Mouse (Mus musculus) heart, adult 2 months (tissue): ENCODE measurements around the gene Nudt6.

Experiments used
- CTCF ChIP-seq: fragments of 200-600 bp; IDR thresholded peaks from 2 replicates; pipeline ENCODE4 v1.8.1; 2022; ENCODE audit warnings: antibody characterized with exemption, mild to moderate bottlenecking, moderate library complexity
- POLR2A ChIP-seq: fragments of 200-500 bp; IDR thresholded peaks from 2 replicates; pipeline ENCODE4 v1.6.1; 2011; ENCODE audit warnings: mild to moderate bottlenecking, low read depth, low read length, control low read depth; ENCODE audit not compliant: insufficient read depth

GRCm38 (mm10) chr3:37366381-37367053, 53.5 kb downstream of the Nudt6 start:
- TF ChIP-seq CTCF (no peak), POLR2A (no peak)
